ENCODE assay signal across 7 mouse cellular contexts in the genomic region with DNA sequence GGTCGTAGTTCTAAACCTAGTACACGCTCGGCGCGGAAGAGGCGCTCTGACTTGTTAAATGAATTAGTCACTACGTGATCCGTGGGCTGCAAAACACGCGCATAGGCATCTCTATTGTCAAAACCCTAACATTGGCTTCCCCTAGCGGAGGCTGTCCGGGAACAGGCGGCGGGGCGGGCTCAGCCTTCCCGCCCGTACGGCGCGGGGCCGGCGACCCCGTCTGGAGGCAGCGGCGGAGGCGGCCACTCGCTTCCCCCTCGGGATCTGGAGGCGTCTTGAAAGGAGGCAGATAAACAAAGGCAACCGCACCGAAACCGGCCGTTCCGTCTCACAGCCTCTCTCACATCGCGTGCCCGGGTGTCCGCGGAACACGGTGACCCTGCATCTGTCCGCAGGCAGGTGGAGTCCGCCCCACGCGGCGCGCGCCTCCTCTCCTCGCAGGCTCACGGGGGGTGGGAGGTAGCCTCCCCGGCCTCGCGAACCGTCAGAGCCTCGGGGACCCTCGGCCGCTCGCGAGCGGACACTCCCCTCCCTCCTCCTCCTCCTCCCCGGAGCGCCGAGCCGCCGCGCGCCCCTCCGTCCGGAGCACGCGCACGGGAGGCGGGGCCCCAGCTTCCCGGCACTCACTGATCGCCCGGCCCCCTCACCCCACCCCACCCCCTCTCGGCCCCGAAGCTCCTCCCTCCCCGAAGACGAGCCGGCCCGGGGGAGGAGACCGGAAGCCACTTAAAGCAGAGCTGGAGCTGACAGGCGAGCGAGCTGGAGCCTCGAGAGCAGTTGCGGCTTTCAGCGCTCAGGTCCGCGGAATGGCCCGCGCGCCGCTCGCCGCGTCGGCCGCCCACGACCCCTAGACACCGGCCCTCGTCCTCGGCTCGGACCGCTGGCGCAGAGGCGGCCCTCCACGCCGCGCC. TPM values are rescaled to one million over a fixed set of nuclear protein-coding genes. Genes with fewer than 3 reads are reported as not detected.
DNase-seq lines count a peak whose midpoint lies in the region; ATAC-seq lines count a peak whose summit lies in the region.

A gene (plus strand): TSS at position 720 of the 911 bp plus-strand sequence.

- 0 out of 2 replicates have a peak, but pooled peaks cover 3% of the 10 kb centered on the region for H3K4me1 ChIP-seq in embryonic facial prominence, embryonic 12.5 days
- H3K4me1 ChIP-seq in limb, embryonic 11.5 days (ENCODE audit: control insufficient read depth, insufficient read depth, low read length): no peaks in the 10 kb centered on the region
- peaks cover 3% of the 10 kb centered on the region; the same call in 1 of the 2 replicates for H3K4me1 ChIP-seq in midbrain, embryonic 14.5 days (ENCODE audit: control insufficient read depth, insufficient read depth, low read length)

- DNase-seq in adrenal gland, postnatal 25 days: peak; percentile 93
- DNase-seq in heart, adult 11 months: peak; percentile 100
- DNase-seq in kidney, adult 18-20 months: peak; percentile 88
- DNase-seq in limb, embryonic 11.5 days (ENCODE audit: low spot score): peak; percentile 95
- DNase-seq in midbrain, embryonic 14.5 days: peak; percentile 97
- DNase-seq in spleen, adult 18-20 months: peak; percentile 87

- H3K27me3 ChIP-seq in embryonic facial prominence, embryonic 12.5 days: no peaks in the 10 kb centered on the region
- H3K27me3 ChIP-seq in limb, embryonic 11.5 days (ENCODE audit: control insufficient read depth, insufficient read depth, low read length): no peaks in the 10 kb centered on the region
- no peaks in the 10 kb centered on the region for H3K27me3 ChIP-seq in midbrain, embryonic 14.5 days (ENCODE audit: control insufficient read depth, insufficient read depth, low read length)

- WGBS in embryonic facial prominence, embryonic 12.5 days: under 1% methylated on average over 104 of the region's 109 CpGs
- WGBS in limb, embryonic 11.5 days: under 1% methylated on average over 89 of the region's 109 CpGs
- under 1% methylated on average over 103 of the region's 109 CpGs for WGBS in midbrain, embryonic 14.5 days

- peak within 1 kb of the TSS; percentile 73 for H3K4me2 ChIP-seq in embryonic facial prominence, embryonic 12.5 days (replicated peaks)
- peak within 1 kb of the TSS; percentile 81 for H3K4me2 ChIP-seq in limb, embryonic 11.5 days (ENCODE audit: low read depth, severe bottlenecking)
- peak within 1 kb of the TSS; percentile 80 for H3K4me2 ChIP-seq in midbrain, embryonic 14.5 days (ENCODE audit: low read length)

- peak within 1 kb of the TSS; percentile 91 for H3K4me3 ChIP-seq in embryonic facial prominence, embryonic 12.5 days
- peak within 1 kb of the TSS; percentile 87 for H3K4me3 ChIP-seq in limb, embryonic 11.5 days (ENCODE audit: low read depth, low read length)
- peak within 1 kb of the TSS; percentile 90 for H3K4me3 ChIP-seq in midbrain, embryonic 14.5 days (replicated peaks; ENCODE audit: low read depth, low read length)

- peak; percentile 93 for ATAC-seq in embryonic facial prominence, embryonic 12.5 days (ENCODE audit: insufficient number of reproducible peaks, insufficient read depth, low FRiP score, low TSS enrichment)
- peak; percentile 92 for ATAC-seq in limb, embryonic 11.5 days (ENCODE audit: insufficient number of reproducible peaks, low FRiP score, low TSS enrichment, low read depth)
- peak; percentile 94 for ATAC-seq in midbrain, embryonic 14.5 days (ENCODE audit: low FRiP score, low TSS enrichment)

- H3K9ac ChIP-seq in embryonic facial prominence, embryonic 12.5 days: peak within 1 kb of the TSS; percentile 89
- peak within 1 kb of the TSS; percentile 96 for H3K9ac ChIP-seq in limb, embryonic 11.5 days (ENCODE audit: low read length)
- peak within 1 kb of the TSS; percentile 90 for H3K9ac ChIP-seq in midbrain, embryonic 14.5 days (replicated peaks; ENCODE audit: low read length)

- H3K27ac ChIP-seq in embryonic facial prominence, embryonic 12.5 days: peak within 1 kb of the TSS; percentile 97
- H3K27ac ChIP-seq in limb, embryonic 11.5 days (replicated peaks; ENCODE audit: low read depth, low read length): peak within 1 kb of the TSS; percentile 97
- peak within 1 kb of the TSS; percentile 99 for H3K27ac ChIP-seq in midbrain, embryonic 14.5 days (replicated peaks; ENCODE audit: low read depth, low read length)

- peaks cover 3% of the 10 kb centered on the region; the same call in 1 of the 2 replicates for H3K36me3 ChIP-seq in embryonic facial prominence, embryonic 12.5 days
- no peaks in the 10 kb centered on the region for H3K36me3 ChIP-seq in limb, embryonic 11.5 days (ENCODE audit: control insufficient read depth, insufficient read depth, low read length)
- 0 out of 2 replicates have a peak, but pooled peaks cover 4% of the 10 kb centered on the region for H3K36me3 ChIP-seq in midbrain, embryonic 14.5 days (ENCODE audit: control insufficient read depth, insufficient read depth, low read length)

- H3K9me3 ChIP-seq in embryonic facial prominence, embryonic 12.5 days: no peaks in the 10 kb centered on the region
- no peaks in the 10 kb centered on the region for H3K9me3 ChIP-seq in limb, embryonic 11.5 days (ENCODE audit: control insufficient read depth, low read length)
- no peaks in the 10 kb centered on the region for H3K9me3 ChIP-seq in midbrain, embryonic 14.5 days (ENCODE audit: control insufficient read depth, low read length)

RNA-seq across cellular contexts. Expression of the gene that starts here (rescaled TPM):
- 9.6 and 10.0 TPM in 2 replicates for total RNA-seq in adrenal gland, postnatal 25 days (2021)
- 34.8 and 37.8 TPM in 2 replicates for polyA plus RNA-seq in embryonic facial prominence, embryonic 12.5 days (2016; fragmentation: Nextera tagmentation; extraction: Ambion mirVana)
- polyA plus RNA-seq in limb, embryonic 11.5 days (2014; fragmentation: Nextera tagmentation; extraction: Ambion mirVana): 35.8 and 44.3 TPM in 2 replicates
- 23.2 and 31.8 TPM in 2 replicates for polyA plus RNA-seq in midbrain, embryonic 14.5 days (2014; fragmentation: Nextera tagmentation; extraction: Ambion mirVana)

Comparison
In these comparisons a context has a peak if more than half of its experiments do, and no peak if none do; other contexts are left out.
1. Peak in every context shown above with its lines: DNase-seq, ATAC-seq, H3K4me3 ChIP-seq and H3K27ac ChIP-seq.